Mouse (Mus musculus) myocyte (in vitro differentiated cells): ENCODE measurements around the gene Ninl. TPM values are rescaled to one million over a fixed set of nuclear protein-coding genes. Genes with fewer than 3 reads are reported as not detected.
"Not testable (repeated sequence)": the region's sequence is repeated elsewhere in the genome, so short reads cannot be mapped to it uniquely, and the experiment has no call there.

ENCODE experiments used
- H3K27me3 ChIP-seq: one replicate; pipeline ENCODE4 v1.6.1; 2011; ENCODE audit not compliant: control insufficient read depth, insufficient read depth, insufficient read length
- H3K36me3 ChIP-seq: one replicate; pipeline ENCODE4 v1.6.1; 2011; ENCODE audit not compliant: control insufficient read depth, insufficient read depth
- H3K4me2 ChIP-seq: one replicate; pipeline ENCODE4 v1.6.1; 2011; ENCODE audit warnings: low read depth, control low read depth
- H3K4me3 ChIP-seq: one replicate; pipeline ENCODE4 v1.5.1; 2011; ENCODE audit warnings: mild to moderate bottlenecking, control low read depth, moderate library complexity
- H3K79me2 ChIP-seq: one replicate; pipeline ENCODE4 v1.6.1; 2011; ENCODE audit not compliant: control insufficient read depth, insufficient read depth
- H3ac ChIP-seq: one replicate; pipeline ENCODE4 v1.6.1; 2011; ENCODE audit not compliant: control insufficient read depth, insufficient read length
- CEBPB ChIP-seq: IDR thresholded peaks from 2 replicates; pipeline ENCODE4 v1.6.1; 2011; ENCODE audit warnings: mild to moderate bottlenecking, moderate library complexity; ENCODE audit not compliant: poor library complexity, insufficient read depth, severe bottlenecking
- E2F4 ChIP-seq: IDR thresholded peaks from one replicate; pipeline ENCODE4 v1.6.1; 2011; ENCODE audit warnings: mild to moderate bottlenecking, control low read depth, moderate library complexity; ENCODE audit not compliant: insufficient read depth
- MAX ChIP-seq: IDR thresholded peaks from one replicate; pipeline ENCODE4 v1.6.1; 2011; ENCODE audit warnings: low read depth, mild to moderate bottlenecking, control low read depth
- MYOD1 ChIP-seq, 3 experiments: IDR thresholded peaks; one replicate each; pipeline ENCODE4 v1.6.1; 2011; ENCODE audit warnings: control low read depth in 2 of 3, low read depth in 2 of 3, mild to moderate bottlenecking in 2 of 3, moderate library complexity in 1 of 3; ENCODE audit not compliant: insufficient read length in 2 of 3, control insufficient read depth in 1 of 3
- MYOG ChIP-seq, 3 experiments: IDR thresholded peaks; one replicate each; pipeline ENCODE4 v1.6.1; 2011; ENCODE audit warnings: control low read depth in 2 of 3, low read depth in 2 of 3, mild to moderate bottlenecking in 2 of 3; ENCODE audit not compliant: insufficient read length in 2 of 3, control insufficient read depth in 1 of 3, insufficient read depth in 1 of 3
- POLR2A ChIP-seq: IDR thresholded peaks from one replicate; pipeline ENCODE4 v1.6.1; 2011; ENCODE audit warnings: low read depth, mild to moderate bottlenecking, control low read depth, moderate library complexity; ENCODE audit not compliant: insufficient read length
- POLR2AphosphoS2 ChIP-seq: IDR thresholded peaks from one replicate; pipeline ENCODE4 v1.6.1; 2011; ENCODE audit warnings: low read depth, control low read depth; ENCODE audit not compliant: insufficient read length
- REST ChIP-seq: IDR thresholded peaks from one replicate; pipeline ENCODE4 v1.6.1; 2011; ENCODE audit warnings: mild to moderate bottlenecking, control low read depth, moderate library complexity; ENCODE audit not compliant: insufficient read depth, insufficient read length
- SRF ChIP-seq: IDR thresholded peaks from one replicate; pipeline ENCODE4 v1.6.1; 2011; ENCODE audit warnings: low read depth; ENCODE audit not compliant: control insufficient read depth, insufficient read length
- TCF12 ChIP-seq: IDR thresholded peaks from one replicate; pipeline ENCODE4 v1.6.1; 2011; ENCODE audit warnings: mild to moderate bottlenecking, control low read depth; ENCODE audit not compliant: poor library complexity, insufficient read depth, severe bottlenecking
- TCF3 ChIP-seq: IDR thresholded peaks from one replicate; pipeline ENCODE4 v1.6.1; 2011; ENCODE audit warnings: low read depth, control low read depth; ENCODE audit not compliant: insufficient read length
- USF1 ChIP-seq: IDR thresholded peaks from one replicate; pipeline ENCODE4 v1.6.1; 2011; ENCODE audit warnings: low read depth, mild to moderate bottlenecking, control low read depth, moderate library complexity
- polyA plus RNA-seq: library from polyadenylated mRNA; unstranded; fragments of >200 nt; fragmentation: generic; extraction: Trizol; gene quantifications from one replicate; pipeline ENCODE4 v1.2.1, GENCODE M21; 2012; ENCODE audit warnings: missing spikeins

Gene Ninl
- polyA plus RNA-seq, 1 experiment, result 2.2 TPM

DNA sequence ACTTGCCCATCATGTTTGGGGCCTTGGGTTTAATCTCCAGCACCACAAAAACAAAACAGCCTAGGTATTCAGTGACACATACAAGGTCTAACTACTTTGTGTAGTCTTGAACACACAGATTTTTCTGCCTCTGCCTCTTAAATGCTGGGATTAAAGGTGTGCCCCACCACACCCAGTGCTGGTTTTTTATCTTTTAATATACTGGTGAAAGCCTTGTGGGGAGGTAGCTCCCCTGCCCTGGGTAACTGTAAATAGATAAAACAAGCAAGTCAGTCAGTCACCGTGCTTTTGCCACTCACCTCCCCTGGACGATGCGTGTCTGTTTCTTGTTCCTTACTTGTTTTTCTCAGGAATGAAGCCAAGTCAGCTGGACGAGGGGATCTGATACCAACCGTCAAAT, 123.4 kb downstream of the Ninl start:
- no peak for TF ChIP-seq USF1
- TF ChIP-seq TCF3, result no peak
- no peak for TF ChIP-seq TCF12
- no peak for TF ChIP-seq MAX
- TF ChIP-seq REST, result no peak
- TF ChIP-seq MYOG (IDR thresholded peaks at IDR 0.05; ENCODE audit: control insufficient read depth in 1 of 3, insufficient read depth in 1 of 3, insufficient read length in 2 of 3, low read depth in 2 of 3), result no peak
- no peak for TF ChIP-seq POLR2A
- no peak for TF ChIP-seq E2F4
- no peak for TF ChIP-seq CEBPB
- no peak for TF ChIP-seq POLR2AphosphoS2
- TF ChIP-seq SRF, result no peak

DNA sequence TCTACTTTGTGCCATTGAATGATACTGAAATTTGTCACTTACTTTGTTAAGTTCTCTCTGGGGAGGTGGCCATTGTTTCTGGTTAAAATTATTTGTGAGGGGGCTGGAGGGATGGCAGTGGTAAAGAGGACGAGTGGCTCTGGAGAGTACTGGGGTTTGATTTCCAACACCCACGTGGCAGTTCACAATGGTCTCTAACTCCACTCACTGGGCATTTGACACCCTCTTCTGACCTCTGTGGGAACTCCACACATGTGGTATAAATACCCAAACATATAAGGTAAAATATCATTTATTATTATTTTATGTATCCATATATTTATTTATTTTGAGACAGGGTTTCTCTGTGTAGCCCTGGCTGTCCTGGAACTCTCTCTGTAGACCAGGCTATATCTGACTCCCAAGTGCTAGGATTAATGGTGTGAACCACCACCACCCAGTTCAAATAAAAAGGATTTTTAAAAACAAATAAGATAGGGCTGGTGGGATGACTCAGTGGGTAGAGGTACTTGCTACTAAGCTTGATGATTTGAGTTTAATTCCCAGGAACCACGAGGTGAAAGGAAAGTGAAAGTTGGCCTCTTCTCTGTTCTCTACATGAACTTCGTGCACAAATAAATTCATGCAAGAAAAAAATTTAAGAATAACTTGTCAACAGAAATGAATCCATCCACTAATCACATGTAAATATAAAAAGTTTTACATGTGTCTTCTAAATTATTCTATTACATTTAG, 124.2 kb downstream of the Ninl start:
- TF ChIP-seq MAX, result no peak
- TF ChIP-seq CEBPB, result no peak
- TF ChIP-seq MYOD1 (IDR thresholded peaks at IDR 0.05; ENCODE audit: control insufficient read depth in 1 of 3, insufficient read length in 2 of 3, low read depth in 2 of 3), result no peak
- TF ChIP-seq POLR2A, result no peak
- no peak for TF ChIP-seq MYOG (IDR thresholded peaks at IDR 0.05; ENCODE audit: control insufficient read depth in 1 of 3, insufficient read depth in 1 of 3, insufficient read length in 2 of 3, low read depth in 2 of 3)
- TF ChIP-seq POLR2AphosphoS2, result no peak
- TF ChIP-seq TCF12, result no peak
- TF ChIP-seq USF1, result no peak
- TF ChIP-seq TCF3, result no peak
- no peak for TF ChIP-seq E2F4
- no peak for TF ChIP-seq REST
- no peak for TF ChIP-seq SRF
- H3K36me3 ChIP-seq, result no peaks in the 10 kb centered on the region
- no peak overlapping the region for H3ac ChIP-seq

More for the DNA sequence above, 123.4 kb downstream of the Ninl start:
- no peak overlapping the region for H3ac ChIP-seq
- H3K36me3 ChIP-seq, result no peaks in the 10 kb centered on the region
- no peaks in the 10 kb centered on the region for H3K79me2 ChIP-seq
- H3K27me3 ChIP-seq, result no peaks in the 10 kb centered on the region
- H3K4me2 ChIP-seq, result no peak overlapping the region
- no peak overlapping the region for H3K4me3 ChIP-seq

DNA sequence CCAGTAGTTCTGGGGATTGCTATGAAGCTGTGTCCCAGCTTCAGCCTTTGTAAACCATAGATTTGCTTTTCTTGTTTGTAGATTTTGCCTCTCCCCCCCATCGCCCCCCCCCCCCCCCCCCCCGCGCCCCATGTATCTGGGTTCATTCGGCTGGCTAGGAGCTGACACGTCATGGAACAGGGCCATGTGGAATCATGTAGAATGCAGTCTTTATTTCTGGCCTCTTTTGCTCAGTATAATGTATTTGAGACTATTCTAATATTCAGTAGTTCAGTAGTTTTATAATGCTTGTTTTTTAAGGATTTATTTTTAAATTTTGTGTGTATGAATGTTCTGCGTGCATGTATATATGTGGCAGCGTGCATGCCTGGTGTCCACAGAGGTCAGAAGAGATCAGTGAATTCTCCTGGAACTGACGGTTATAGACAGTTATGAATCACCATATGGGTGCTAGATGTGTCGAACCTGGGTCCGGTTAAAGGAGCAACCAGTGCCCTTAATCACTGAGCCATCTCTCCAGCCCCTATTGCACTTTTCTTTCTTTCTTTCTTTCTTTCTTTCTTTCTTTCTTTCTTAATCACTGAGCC, 128.8 kb downstream of the Ninl start:
- no peaks in the 10 kb centered on the region for H3K36me3 ChIP-seq
- TF ChIP-seq MYOG (IDR thresholded peaks at IDR 0.05; ENCODE audit: control insufficient read depth in 1 of 3, insufficient read depth in 1 of 3, insufficient read length in 2 of 3, low read depth in 2 of 3), result no peak
- no peaks in the 10 kb centered on the region for H3K79me2 ChIP-seq
- peak overlapping the region; percentile 61 for H3K4me3 ChIP-seq
- peak overlapping the region; percentile 81 for H3ac ChIP-seq
- no peaks in the 10 kb centered on the region for H3K27me3 ChIP-seq
- H3K4me2 ChIP-seq, result peak overlapping the region; percentile 99

More for the DNA sequence above, 124.2 kb downstream of the Ninl start:
- Histone ChIP-seq H3K4me2 (peak overlapping the region; percentile 12), H3K79me2 (no peaks in the 10 kb centered on the region), H3K27me3 (no peaks in the 10 kb centered on the region), H3K4me3 (no peak overlapping the region)

DNA sequence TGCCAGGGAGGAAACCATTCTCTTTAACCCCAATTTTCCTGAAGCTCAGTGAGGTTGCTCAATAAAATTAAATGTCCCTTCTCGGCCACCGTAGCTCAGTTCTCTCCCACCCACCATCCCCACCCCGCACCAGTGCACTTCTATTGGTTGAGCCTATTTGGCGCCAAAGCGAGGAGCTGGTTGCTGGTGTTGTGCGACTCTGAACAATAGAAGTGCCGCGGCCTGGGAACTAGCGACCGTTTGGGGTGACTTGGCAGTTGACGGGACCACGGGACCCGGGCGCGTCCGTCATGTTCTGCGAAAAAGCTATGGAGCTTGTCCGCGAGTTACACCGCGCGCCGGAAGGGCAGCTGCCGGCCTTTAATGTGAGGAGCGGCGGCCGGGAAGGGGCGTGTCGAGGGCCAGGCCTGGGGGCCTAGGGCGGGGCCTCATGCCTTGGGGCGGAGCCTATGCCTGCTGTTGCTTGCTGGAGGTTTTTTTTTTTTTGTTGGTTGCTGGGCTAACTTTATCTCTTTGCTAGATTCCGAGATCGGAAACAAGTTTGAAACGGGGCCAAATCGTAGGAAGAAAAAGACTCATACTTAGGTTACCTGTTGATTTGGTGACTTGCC, 129.6 kb downstream of the Ninl start:
- Histone ChIP-seq H3K27me3 (no peaks in the 10 kb centered on the region), H3ac (peak overlapping the region; percentile 81), H3K4me2 (peak overlapping the region; percentile 99), H3K79me2 (no peaks in the 10 kb centered on the region), H3K36me3 (no peaks in the 10 kb centered on the region), H3K4me3 (peak overlapping the region; percentile 61)
- peak; percentile 85 for TF ChIP-seq E2F4
- peak; percentile 88 for TF ChIP-seq CEBPB
- TF ChIP-seq POLR2A, result peak; percentile 42
- TF ChIP-seq MYOG (IDR thresholded peaks at IDR 0.05; ENCODE audit: control insufficient read depth in 1 of 3, insufficient read depth in 1 of 3, insufficient read length in 2 of 3, low read depth in 2 of 3), result peak in 1 of 3 experiments; percentile 50
- no peak for TF ChIP-seq TCF3

DNA sequence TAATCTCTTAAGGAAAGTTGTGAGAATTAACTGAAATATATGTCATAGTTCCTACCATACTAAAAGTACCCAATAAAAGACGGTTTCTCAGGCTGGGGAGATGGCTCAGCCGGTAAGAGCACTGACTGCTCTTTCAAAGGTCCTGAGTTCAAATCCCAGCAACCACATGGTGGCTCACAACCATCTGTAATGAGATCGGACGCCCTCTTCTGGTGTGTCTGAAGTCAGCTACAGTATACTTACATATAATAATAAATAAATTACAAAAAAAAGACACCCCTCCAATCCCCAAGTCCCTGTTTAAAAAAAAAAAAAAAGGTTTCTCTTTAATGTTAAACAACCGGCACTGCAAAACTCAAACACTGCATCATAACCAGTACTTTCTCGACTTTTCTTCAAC, 130.3 kb downstream of the Ninl start:
- peak overlapping the region; percentile 81 for H3ac ChIP-seq
- not testable (repeated sequence) for H3K36me3 ChIP-seq, H3K27me3 ChIP-seq, H3K79me2 ChIP-seq
- peak overlapping the region; percentile 86 for H3K4me2 ChIP-seq
- H3K4me3 ChIP-seq, result peak overlapping the region; percentile 61
